Mouse (Mus musculus) intestine, postnatal 0 days (tissue): Measurements from ENCODE around the gene Dnm3. TPM values are rescaled to one million over a fixed set of nuclear protein-coding genes. Genes with fewer than 3 reads are reported as not detected.

Source experiments
- ATAC-seq: fragments of 200-750 bp; cut with Nextera tagmentation; 2 replicates; pipeline ENCODE4 v1.8.0; 2017; ENCODE audit warnings: mild to moderate bottlenecking, moderate TSS enrichment, moderate library complexity
- H3K27ac ChIP-seq: fragments of 300-500 bp; sonication (generic); 2 replicates; pipeline ENCODE4 v1.5.1; 2014; ENCODE audit warnings: mild to moderate bottlenecking, low read depth, low read length, moderate library complexity
- H3K27me3 ChIP-seq: fragments of 300-500 bp; sonication (generic); replicated peaks from 2 replicates; pipeline ENCODE4 v1.6.1; 2014; ENCODE audit warnings: low read length, mixed read lengths; ENCODE audit not compliant: control insufficient read depth, insufficient read depth
- H3K36me3 ChIP-seq: fragments of 300-500 bp; sonication (generic); 2 replicates; pipeline ENCODE4 v1.6.1; 2014; ENCODE audit warnings: mild to moderate bottlenecking, moderate library complexity; ENCODE audit not compliant: control insufficient read depth, insufficient read depth
- H3K4me1 ChIP-seq: fragments of 300-500 bp; sonication (generic); replicated peaks from 2 replicates; pipeline ENCODE4 v1.6.1; 2014; ENCODE audit warnings: antibody characterized with exemption, low read length, mixed read lengths; ENCODE audit not compliant: control insufficient read depth, insufficient read depth
- H3K4me2 ChIP-seq: fragments of 300-500 bp; sonication (generic); replicated peaks from 2 replicates; pipeline ENCODE4 v1.6.1; 2014; ENCODE audit warnings: low read depth, mild to moderate bottlenecking, moderate library complexity
- H3K4me3 ChIP-seq: fragments of 300-500 bp; sonication (generic); 2 replicates; pipeline ENCODE4 v1.5.1; 2014; ENCODE audit warnings: low read depth, low read length
- H3K9ac ChIP-seq: fragments of 300-500 bp; sonication (generic); 2 replicates; pipeline ENCODE4 v1.6.1; 2014; ENCODE audit warnings: mild to moderate bottlenecking, low read depth, low read length
- H3K9me3 ChIP-seq: fragments of 300-500 bp; sonication (generic); 2 replicates; pipeline ENCODE4 v1.6.1; 2016; ENCODE audit warnings: mixed run types; ENCODE audit not compliant: control insufficient read depth
- CTCF ChIP-seq: sonication (generic); IDR thresholded peaks from 2 replicates; pipeline ENCODE4 v1.5.1; 2016; ENCODE audit warnings: low read depth, mild to moderate bottlenecking, control low read depth, antibody characterized with exemption, moderate library complexity
- WGBS: fragments of 180-500 bp; shearing (Covaris S2); extraction: QIAGEN DNeasy Blood & Tissue Kit; methylation state at CpG from one replicate; pipeline ENCODE4 v1.1.7; 2014; 5-methylcytosine and 5-hydroxymethylcytosine counted together
- polyA plus RNA-seq: library from polyadenylated mRNA; unstranded; fragments of >200 nt; fragmentation: Nextera tagmentation; extraction: Ambion mirVana; gene quantifications from 2 replicates; pipeline ENCODE4 v1.2.1, GENCODE M21; 2015

The Dnm3 gene
- polyA plus RNA-seq, 1 experiment from 2014 or later = 5.6 TPM

- Histone ChIP-seq H3K36me3 (no peaks in the 10 kb centered on the region), H3K27me3 (no peaks in the 10 kb centered on the region), H3K9me3 (no peaks in the 10 kb centered on the region), H3K9ac (no peak overlapping the region), H3K4me1 (no peaks in the 10 kb centered on the region), H3K4me3 (no peak overlapping the region), H3K4me2 (no peak overlapping the region), H3K27ac (no peak overlapping the region)
- no peak for TF ChIP-seq CTCF
- WGBS = 85% methylated on average over 6 of the region's 6 CpGs
- no peak for ATAC-seq
Measured at GRCm38 (mm10) chr1:162349306-162349705, 128.5 kb downstream of the Dnm3 start.

DNA sequence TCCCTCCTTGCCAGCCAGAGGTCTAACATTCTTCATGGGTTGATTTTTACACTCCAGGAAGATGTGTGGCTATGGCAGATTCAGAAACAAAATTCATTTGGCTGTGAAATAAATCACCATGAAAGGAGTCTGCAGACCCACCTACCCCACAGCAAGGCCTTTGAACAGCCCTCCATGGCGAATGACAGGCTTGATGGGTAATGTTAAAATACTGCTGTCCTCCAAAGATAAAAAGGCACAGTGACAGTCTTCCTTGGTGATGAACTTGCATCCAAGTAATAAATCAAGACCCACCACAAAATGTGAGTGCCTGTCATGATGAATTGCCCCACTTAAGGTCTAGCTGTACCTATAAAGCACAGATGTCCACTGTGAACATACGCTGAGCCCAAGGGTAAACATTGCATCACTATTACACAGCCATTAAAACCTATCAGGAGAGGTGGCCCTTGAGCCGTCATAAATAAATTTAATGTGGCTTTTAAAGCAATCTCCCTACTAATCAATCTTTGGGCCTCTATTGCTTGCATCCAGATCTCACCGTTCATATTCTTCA lies 131.3 kb downstream of the Dnm3 start:
- ATAC-seq = no peak
- TF ChIP-seq CTCF = no peak
- Histone ChIP-seq H3K9me3 (no peaks in the 10 kb centered on the region), H3K4me2 (no peak overlapping the region), H3K4me1 (no peaks in the 10 kb centered on the region), H3K4me3 (no peak overlapping the region), H3K27ac (no peak overlapping the region), H3K36me3 (no peaks in the 10 kb centered on the region), H3K9ac (no peak overlapping the region), H3K27me3 (no peaks in the 10 kb centered on the region)
- 36% methylated on average over 4 of the region's 4 CpGs for WGBS

DNA sequence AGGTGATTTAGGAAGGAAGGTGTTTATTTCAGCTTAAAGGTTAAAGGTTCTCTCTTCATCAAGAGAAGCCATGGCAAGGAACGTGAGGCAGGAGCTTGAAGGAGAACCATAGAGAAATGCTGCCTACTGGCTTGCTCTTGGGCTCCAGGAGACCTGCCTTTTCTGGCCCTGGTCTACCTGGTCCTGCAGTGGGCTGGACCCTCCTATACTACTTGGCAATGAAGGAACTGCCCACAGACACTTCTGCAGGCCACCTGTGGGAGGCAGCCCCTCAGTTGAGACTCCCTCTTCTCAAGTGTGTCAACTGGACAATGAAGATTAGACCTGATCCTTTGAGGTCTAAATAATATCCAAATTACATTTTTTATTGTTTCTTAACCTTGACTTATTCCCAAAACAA lies 140.7 kb downstream of the Dnm3 start:
- 89% methylated on average over 1 of the region's 1 CpGs for WGBS

DNA sequence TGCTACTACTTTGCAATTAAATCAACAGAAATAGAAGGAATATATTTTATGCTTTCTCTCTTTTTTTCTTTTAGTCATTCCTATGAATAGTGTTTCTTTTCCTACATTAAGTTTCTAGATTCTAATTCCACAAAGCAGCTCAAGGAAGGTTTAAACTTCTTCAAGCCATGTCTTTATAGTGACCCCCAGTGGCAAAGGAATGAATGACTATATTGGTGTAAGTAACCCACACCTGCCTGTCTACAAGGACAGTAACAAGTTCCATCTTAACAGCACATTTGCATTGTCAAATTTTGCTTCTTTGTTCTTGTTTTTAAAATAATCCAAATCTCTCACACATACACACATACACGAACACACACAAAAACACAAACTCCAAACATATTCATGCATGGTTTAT lies 141.2 kb downstream of the Dnm3 start:
- 23% methylated on average over 1 of the region's 1 CpGs for WGBS
- peak; percentile 85 for TF ChIP-seq CTCF
- H3K27ac ChIP-seq = no peak overlapping the region
- no peak for ATAC-seq
- H3K9me3 ChIP-seq = no peaks in the 10 kb centered on the region
- H3K27me3 ChIP-seq = no peaks in the 10 kb centered on the region
- H3K36me3 ChIP-seq = no peaks in the 10 kb centered on the region
- H3K4me3 ChIP-seq = no peak overlapping the region
- no peak overlapping the region for H3K4me2 ChIP-seq
- no peak overlapping the region for H3K9ac ChIP-seq
- no peaks in the 10 kb centered on the region for H3K4me1 ChIP-seq

More for the DNA sequence above, 140.7 kb downstream of the Dnm3 start:
- no peaks in the 10 kb centered on the region for H3K27me3 ChIP-seq
- H3K9ac ChIP-seq = no peak overlapping the region
- no peaks in the 10 kb centered on the region for H3K9me3 ChIP-seq
- H3K4me2 ChIP-seq = no peak overlapping the region
- H3K36me3 ChIP-seq = no peaks in the 10 kb centered on the region
- no peak for ATAC-seq
- TF ChIP-seq CTCF = no peak
- no peak overlapping the region for H3K4me3 ChIP-seq
- no peak overlapping the region for H3K27ac ChIP-seq
- H3K4me1 ChIP-seq = no peaks in the 10 kb centered on the region

GRCm38 (mm10) chr1:162336224-162336623 lies 141.6 kb downstream of the Dnm3 start:
- no peaks in the 10 kb centered on the region for H3K36me3 ChIP-seq
- no peak for ATAC-seq
- no peak overlapping the region for H3K4me3 ChIP-seq

GRCm38 (mm10) chr1:162328673-162329072 lies 149.2 kb downstream of the Dnm3 start:
- no peak for ATAC-seq
- Histone ChIP-seq H3K27ac (no peak overlapping the region), H3K4me3 (no peak overlapping the region), H3K4me1 (no peaks in the 10 kb centered on the region), H3K9ac (no peak overlapping the region), H3K9me3 (no peaks in the 10 kb centered on the region), H3K36me3 (no peaks in the 10 kb centered on the region), H3K4me2 (no peak overlapping the region), H3K27me3 (no peaks in the 10 kb centered on the region)
- no peak for TF ChIP-seq CTCF
- WGBS = 67% methylated on average over 4 of the region's 4 CpGs

More at GRCm38 (mm10) chr1:162336224-162336623, 141.6 kb downstream of the Dnm3 start:
- TF ChIP-seq CTCF = no peak
- Histone ChIP-seq H3K4me1 (no peaks in the 10 kb centered on the region), H3K4me2 (no peak overlapping the region), H3K9ac (no peak overlapping the region), H3K27me3 (no peaks in the 10 kb centered on the region), H3K9me3 (no peaks in the 10 kb centered on the region), H3K27ac (no peak overlapping the region)
- WGBS = 68% methylated on average over 3 of the region's 3 CpGs

- Histone ChIP-seq H3K4me2 (no peak overlapping the region), H3K9ac (no peak overlapping the region), H3K4me1 (no peaks in the 10 kb centered on the region), H3K27ac (no peak overlapping the region), H3K9me3 (no peaks in the 10 kb centered on the region), H3K27me3 (no peaks in the 10 kb centered on the region), H3K4me3 (no peak overlapping the region), H3K36me3 (no peaks in the 10 kb centered on the region)
- no peak for ATAC-seq
- WGBS = 72% methylated on average over 2 of the region's 2 CpGs
- TF ChIP-seq CTCF = no peak
Measured at GRCm38 (mm10) chr1:162327631-162328030, 150.2 kb downstream of the Dnm3 start.
